Mouse (Mus musculus) monocyte, adult 2 months (primary cell): ENCODE measurements around the gene Cd5.
A peak's percentile ranks its signal among the peaks of the same experiment; 100 is the strongest.

Source experiments
- DNase-seq, 2 experiments: peaks; one replicate each; pipeline ENCODE4 v3.0.0; 2022; ENCODE audit warnings: low spot score in 2 of 2, low read depth in 1 of 2

The Cd5 gene

DNA sequence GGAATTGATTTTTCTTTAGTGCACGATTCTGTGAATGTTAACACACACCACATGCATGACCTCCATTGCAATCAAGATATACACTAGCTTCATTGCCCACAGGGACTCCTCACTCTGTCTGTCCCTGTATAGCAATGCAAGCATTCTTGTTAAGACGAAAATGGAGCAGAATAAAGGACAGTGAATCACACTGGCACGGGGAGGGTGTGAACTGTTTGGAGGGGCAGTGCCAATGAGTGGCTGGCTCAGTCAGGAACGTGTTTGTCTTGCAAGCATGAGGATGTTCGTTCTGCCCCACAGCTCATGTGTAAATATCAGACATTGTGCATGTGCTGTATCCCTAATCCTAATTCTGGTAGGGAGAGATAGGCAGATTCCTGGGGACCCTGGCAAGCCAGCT, 8.3 kb downstream of the Cd5 start:
- no peak for DNase-seq

- no peak for DNase-seq
These were observed 8.9 kb downstream of the Cd5 start for GRCm38 (mm10) chr19:10729889-10730288.

GRCm38 (mm10) chr19:10724629-10725363, 14.0 kb downstream of the Cd5 start:
- DNase-seq: no peak

DNA sequence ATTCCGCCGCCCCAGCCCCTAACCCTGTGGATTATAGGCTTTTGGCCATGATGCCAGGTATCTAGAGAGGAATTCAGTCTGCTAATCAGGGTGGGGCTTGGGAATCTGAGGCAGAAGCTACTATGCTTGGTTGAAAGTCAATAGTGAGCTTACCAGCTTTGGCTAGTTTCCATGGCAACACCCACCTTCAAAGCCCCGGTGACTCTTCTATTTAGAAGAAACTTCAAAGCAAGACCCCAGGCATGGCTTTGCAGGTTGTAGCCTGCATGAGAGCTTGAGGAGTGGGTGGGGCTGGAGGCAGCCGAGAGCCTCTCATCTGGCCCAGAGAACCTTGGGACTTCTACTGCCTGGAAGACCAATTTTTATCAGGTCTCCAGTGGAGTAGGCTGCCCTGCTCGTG, 15.2 kb downstream of the Cd5 start:
- DNase-seq: no peak

DNA sequence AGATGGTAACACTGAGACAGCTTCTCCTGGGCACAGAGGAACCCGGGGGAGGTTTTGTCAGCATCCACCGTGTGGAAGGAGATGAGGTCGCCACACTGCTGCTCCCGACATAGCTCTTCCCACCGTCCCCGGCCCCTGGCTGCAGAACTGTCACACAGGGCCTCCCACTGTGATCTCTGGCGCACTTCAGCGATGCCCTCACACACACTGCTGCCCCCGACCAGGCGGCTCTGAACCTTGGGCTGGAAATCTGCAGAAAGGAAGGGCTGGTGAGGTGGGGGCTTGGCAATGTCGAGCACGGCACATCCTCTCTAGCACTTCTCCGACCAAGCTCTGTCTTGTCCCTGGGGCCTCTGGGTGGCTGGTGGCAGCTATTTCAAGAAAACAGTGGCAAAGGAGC, 15.7 kb downstream of the Cd5 start:
- no peak for DNase-seq

DNA sequence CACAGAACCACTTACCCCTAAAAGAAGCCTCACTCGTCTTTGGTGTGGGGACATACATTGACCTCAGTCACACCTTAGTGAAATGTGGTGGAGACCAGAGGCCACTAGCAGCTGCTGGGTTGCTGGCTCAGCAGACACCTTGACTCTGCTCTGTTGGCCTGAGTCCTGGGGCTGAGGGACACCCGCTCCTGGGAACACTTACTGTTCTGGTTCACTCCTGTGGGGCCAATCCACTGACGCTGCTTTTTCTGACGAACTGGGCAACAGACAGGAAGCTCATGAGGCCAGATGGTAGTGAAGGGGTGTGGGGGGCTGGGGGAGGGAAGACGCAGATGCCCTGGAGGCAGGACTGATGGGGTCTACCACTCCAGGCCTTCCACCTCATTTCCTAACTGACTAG, 17.7 kb downstream of the Cd5 start:
- DNase-seq: no peak

DNA sequence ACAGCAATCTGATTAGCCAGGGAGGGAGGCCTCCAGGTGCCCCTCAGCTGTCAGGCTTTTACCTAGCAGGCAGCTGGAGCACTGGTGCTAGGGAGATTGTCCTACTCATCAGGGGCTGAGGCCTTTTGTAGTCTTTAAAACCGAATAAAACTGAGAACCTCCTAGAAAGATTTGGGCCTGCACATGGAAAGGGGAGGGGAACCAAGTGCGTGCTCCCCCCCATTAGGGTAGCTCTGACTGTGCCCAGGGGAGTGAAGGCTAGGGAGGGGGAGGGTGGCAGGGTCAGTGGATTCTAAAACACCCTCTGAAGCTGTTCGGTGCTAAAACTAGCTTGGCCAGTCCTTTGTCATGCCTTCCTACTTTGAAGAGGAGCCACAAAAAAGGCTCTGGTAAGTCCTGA, 18.3 kb downstream of the Cd5 start:
- no peak for DNase-seq

DNA sequence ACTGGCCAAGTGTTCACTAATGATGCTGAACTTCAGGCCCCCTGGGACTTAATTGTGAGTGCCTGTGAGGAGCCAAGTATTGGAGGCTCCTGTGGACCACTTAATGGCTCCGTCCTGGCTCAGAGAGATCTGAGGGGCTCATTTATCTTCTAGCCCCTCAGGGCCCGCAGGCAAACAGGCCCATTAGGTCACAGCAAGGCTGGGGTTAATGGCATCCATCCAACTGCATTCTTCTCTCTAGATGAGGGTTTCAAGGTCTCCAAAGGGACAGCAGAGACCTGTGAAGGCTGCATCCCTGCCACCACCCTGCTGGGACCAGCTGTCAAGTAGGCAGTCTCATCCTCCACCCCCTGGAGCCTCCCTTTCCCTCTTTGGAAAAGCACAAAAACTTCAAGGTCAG, 19.1 kb downstream of the Cd5 start:
- no peak for DNase-seq

GRCm38 (mm10) chr19:10718251-10718775, 20.5 kb downstream of the Cd5 start:
- no peak for DNase-seq

DNA sequence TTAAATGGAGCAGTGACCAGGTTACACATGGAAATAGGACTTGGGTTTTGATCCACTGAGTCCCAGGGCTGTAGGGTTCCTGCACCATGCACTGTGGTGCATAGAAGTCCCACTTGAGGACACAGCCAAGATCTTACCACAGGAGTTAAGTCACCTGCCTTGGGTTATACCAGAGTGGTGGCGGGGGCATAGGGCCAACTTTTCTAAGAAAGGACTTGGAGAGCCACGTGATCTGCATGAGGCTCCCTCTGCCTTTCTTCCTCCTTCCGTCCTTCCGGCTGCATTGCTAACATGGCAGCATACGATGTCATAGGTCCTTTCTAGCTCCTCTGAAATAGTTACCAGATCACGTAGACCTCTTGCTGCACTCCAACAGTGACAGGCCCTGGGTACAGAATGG, 23.3 kb downstream of the Cd5 start:
- DNase-seq: no peak

- DNase-seq: no peak
These were observed 23.9 kb downstream of the Cd5 start for GRCm38 (mm10) chr19:10714682-10715475.

DNA sequence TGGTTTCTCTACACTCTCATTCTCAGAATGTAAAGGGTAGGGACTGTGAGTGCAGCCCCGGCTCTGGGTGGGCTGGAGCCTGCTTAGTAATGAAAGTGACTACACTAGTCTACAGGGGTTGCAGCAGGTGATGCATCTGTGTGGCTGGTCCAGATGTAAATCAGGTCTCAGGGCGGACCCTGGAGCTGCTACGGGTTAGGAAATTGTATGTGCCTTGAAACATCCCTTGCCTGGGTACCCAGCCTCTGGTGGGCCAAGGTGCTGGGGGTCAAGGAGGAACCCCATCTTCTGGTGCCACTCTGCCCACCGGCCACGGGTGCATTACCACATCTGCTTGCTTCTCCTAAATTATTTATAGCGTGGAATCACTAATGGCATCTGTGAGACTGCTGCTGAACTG, 24.6 kb downstream of the Cd5 start:
- DNase-seq: no peak

- DNase-seq: no peak
These were observed 25.3 kb downstream of the Cd5 start for GRCm38 (mm10) chr19:10713551-10713950.

DNA sequence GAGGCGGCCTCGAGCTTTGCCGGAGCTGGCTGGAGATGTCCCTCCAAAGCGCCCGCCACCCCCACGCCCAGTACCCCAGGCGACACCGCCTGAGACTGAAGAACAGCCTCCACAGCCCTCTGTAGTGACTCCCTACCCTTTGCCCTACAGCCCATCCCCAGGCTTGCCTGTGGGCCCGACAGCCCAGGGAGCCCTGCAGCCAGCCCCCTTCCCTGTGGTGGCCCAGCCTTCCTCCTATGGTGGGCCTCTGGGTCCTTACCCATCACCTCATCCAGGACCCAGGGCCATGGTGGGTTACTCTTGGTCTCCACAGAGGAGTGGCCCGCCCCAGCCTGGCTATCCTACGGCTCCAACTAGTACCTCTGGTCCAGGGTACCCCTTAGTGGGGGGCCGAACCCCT, 26.2 kb downstream of the Cd5 start:
- DNase-seq: no peak

DNA sequence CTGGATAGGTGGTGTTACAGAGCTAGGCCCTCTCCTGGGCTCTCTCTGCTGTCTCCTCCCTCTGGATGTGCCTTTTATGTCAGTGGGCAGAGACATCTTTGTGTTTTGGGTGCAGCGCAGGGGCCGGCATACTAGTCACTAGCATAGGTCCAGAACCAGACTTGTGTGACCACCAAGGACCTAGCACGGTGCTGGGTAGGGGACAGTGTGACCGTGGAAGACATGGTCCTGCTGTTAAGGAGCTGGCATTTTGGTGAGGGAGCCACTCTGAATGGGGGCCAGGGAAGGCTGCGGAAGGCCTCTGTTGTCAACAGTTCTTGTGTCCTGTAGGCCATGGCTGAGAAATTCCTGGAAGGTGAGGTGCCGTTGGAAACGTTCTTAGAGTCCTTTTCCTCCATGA, 26.6 kb downstream of the Cd5 start:
- DNase-seq: no peak

- no peak for DNase-seq
These were observed 28.1 kb downstream of the Cd5 start for GRCm38 (mm10) chr19:10710751-10711150.

- DNase-seq: no peak
These were observed 28.7 kb downstream of the Cd5 start for GRCm38 (mm10) chr19:10710088-10710511.

- peak; percentile 75 to 83 for DNase-seq
These were observed 29.3 kb downstream of the Cd5 start for GRCm38 (mm10) chr19:10709360-10710087.

DNA sequence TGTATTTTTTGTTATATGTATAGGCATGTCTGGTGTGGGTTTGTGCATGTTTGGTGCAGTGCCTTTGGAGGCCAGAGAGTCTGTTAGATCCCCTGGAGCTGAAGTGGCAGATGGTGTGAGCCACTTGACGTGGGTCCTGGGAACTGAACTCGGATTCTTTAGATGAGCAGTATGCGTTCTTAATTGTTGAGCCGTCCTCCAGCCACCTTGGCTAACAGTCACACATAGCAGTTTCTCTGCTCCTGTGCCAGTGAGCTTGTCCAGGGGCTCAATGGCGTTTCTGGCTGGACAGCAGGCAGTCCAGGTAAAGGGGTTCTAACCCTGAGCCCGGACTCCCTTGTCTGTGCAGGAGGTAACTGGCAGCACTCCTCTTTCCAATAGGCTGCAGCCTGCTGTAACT, 29.9 kb downstream of the Cd5 start:
- no peak for DNase-seq

GRCm38 (mm10) chr19:10707881-10708280, 30.9 kb downstream of the Cd5 start:
- no peak for DNase-seq

DNA sequence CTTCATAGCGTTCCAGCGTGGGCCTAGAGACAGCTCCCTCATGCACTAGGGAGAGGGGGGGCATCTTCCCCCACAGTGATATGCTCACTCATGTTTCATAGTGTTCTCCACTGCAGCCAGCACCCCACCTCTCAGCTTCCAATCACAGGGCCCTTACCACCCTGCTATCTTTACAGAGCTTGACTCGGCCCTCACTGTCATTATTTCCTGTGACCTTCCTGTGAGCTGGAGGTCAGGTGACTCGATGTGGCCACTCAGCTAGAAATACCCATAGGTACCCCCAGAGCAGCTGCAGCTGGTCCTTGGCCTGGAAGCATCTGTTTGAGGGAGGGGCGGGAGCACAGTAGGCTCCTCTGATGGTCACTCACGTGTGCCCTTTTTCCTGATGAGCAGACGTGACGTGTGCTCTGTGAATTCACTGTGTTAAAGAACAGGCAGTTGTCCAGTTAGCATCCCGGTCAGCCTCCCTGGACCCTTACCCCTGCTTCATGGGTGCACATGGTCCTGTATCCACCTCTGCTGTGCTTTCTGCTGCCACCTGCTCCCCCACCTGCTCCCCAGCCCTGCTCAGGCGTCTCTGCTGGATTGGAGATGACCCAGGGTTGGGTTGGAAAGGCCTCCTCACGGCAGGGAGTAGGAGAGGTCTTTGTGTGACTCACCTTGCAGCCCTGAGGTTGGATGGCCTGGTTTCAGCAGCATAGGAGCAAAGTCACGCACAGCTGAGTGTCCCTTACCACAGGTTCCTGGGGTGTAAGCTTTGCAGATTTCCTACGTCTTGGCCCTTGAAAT, 31.5 kb downstream of the Cd5 start:
- no peak for DNase-seq
